Mouse (Mus musculus): ENCODE measurements around the gene Tnrc18. TPM values are rescaled to one million over a fixed set of nuclear protein-coding genes. Genes with fewer than 3 reads are reported as not detected.

Tnrc18 gene
- polyA plus RNA-seq (2015; fragmentation: Nextera tagmentation; extraction: Ambion mirVana), result 17.3 and 18.2 TPM in 2 replicates

DNA sequence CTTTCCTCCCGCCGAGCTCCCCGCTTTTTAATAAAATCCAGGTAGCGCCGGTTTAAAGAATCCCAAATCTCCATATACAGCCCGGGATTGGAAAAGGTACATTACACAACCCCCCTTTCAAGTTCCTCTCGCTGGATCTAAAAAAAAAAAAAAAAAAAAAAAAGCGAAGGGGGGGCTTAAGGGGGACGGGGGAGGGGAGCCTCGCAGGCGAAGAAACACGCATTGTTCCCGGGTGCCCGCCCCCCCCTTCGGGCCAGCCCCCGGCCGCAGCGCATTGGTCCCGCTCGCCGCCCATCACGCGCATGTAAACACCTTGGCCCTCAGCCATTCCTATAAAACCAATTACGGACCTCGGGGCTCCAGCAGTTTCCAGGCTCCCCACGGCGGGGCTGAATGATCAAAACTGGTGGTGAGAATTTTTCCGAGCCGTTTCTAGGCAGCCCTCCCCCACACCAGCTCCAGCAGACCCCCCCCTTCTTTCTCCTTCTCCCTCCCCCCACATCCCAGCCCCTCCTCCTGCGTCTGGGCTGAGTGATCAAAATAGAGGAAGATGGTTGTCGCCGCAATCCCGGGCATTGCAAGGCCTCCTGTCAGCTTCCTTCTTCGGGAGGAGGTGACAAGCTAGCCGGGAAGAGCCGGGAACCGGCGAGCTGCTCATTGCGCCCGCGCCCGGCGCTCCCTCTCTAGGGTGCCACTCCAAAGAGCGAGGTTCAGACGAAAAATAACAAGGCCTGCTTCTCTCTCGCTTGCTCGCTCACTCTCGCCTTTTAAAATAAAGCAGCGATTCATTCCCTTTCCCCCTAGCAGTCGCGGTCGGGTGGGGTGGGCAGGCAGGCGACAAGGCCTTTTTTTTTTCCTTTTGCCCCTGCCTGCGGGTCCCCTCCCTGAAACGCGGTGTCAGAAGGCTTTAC, at the start of gene Tnrc18:
Gene Tnrc18, minus strand, starts transcription at position 139 of the 911 bp plus-strand sequence.
- H3K4me2 ChIP-seq (ENCODE audit: low read depth, low read length), result peak within 1 kb of the TSS; percentile 71
- peak within 1 kb of the TSS; percentile 100 for H3K9ac ChIP-seq (ENCODE audit: low read length)
- peak within 1 kb of the TSS; percentile 100 for H3K27ac ChIP-seq (ENCODE audit: low read length)
- 0% methylated on average over 55 of the region's 56 CpGs for WGBS
- ATAC-seq (ENCODE audit: low read depth), result peak; percentile 74
- H3K4me3 ChIP-seq (ENCODE audit: low read length), result peak within 1 kb of the TSS; percentile 93
- H3K27me3 ChIP-seq (ENCODE audit: control insufficient read depth, insufficient read depth, low read depth, low read length), result no peaks in the 10 kb centered on the region
- H3K9me3 ChIP-seq (ENCODE audit: control insufficient read depth, low read length), result no peaks in the 10 kb centered on the region
- no peaks in the 10 kb centered on the region for H3K36me3 ChIP-seq (ENCODE audit: control insufficient read depth, insufficient read depth, low read length)
- H3K4me1 ChIP-seq (replicated peaks; ENCODE audit: control insufficient read depth, insufficient read depth, low read length), result peaks cover 8% of the 10 kb centered on the region

DNA sequence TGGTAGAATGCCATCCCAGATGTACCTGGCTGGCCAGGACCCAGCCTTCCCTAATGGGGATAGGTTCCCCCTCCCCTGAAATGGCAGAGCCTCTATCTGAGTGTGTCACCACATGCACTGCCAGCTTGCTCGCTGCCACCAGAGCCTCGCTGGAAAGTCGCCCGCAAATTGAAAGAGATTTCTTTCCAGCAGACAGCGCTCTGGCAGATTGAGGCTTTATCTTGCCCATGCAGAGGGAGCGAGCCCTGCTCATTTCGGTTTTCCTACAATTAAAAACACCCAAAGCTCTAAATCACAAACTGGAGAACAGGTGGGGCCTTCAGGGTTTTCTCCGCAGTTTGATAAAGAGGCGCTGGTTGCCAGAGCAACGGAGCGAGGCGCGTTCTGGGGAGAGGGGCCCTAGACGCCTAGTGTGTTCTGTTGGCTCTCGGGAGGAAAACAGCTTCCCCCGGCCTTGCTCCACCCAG, 40.3 kb upstream of the Tnrc18 start:
- 0 out of 2 replicates have a peak, but pooled peaks cover 3% of the 10 kb centered on the region for H3K4me1 ChIP-seq (replicated peaks; ENCODE audit: control insufficient read depth, insufficient read depth, low read length)
- WGBS, result 54% methylated on average over 16 of the region's 16 CpGs
- 0 out of 2 replicates have a peak, but pooled peaks cover 5% of the 10 kb centered on the region for H3K9me3 ChIP-seq (ENCODE audit: control insufficient read depth, low read length)
- H3K36me3 ChIP-seq (ENCODE audit: control insufficient read depth, insufficient read depth, low read length), result no peaks in the 10 kb centered on the region
- no peak overlapping the region for H3K4me3 ChIP-seq (ENCODE audit: low read length)
- ATAC-seq (ENCODE audit: low read depth), result no peak
- no peak overlapping the region for H3K4me2 ChIP-seq (ENCODE audit: low read depth, low read length)
- H3K27ac ChIP-seq (ENCODE audit: low read length), result no peak overlapping the region
- H3K9ac ChIP-seq (ENCODE audit: low read length), result no peak overlapping the region
- no peaks in the 10 kb centered on the region for H3K27me3 ChIP-seq (ENCODE audit: control insufficient read depth, insufficient read depth, low read depth, low read length)

DNA sequence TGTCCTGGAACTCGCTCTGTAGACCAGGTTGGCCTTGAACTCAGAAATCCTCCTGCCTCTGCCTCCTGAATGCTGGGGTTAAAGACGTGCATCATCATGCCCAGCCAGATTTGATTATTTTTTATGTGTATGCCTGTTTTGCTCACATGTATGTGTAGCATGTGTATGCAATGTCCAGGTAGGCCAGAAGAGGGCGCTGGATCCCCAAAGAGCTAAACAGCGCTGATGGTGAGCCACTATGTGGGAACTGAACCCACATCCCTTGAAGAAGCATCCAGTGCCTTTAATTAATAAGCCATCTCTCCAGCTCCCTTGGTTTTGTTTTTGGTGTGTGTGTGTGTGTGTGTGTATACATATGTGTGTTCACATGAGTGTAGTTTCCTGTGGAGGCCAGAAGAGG, 38.9 kb upstream of the Tnrc18 start:
- H3K27ac ChIP-seq (ENCODE audit: low read length), result no peak overlapping the region
- no peak overlapping the region for H3K9ac ChIP-seq (ENCODE audit: low read length)
- no peak overlapping the region for H3K4me2 ChIP-seq (ENCODE audit: low read depth, low read length)
- H3K9me3 ChIP-seq (ENCODE audit: control insufficient read depth, low read length), result 0 out of 2 replicates have a peak, but pooled peaks cover 5% of the 10 kb centered on the region
- no peak for ATAC-seq (ENCODE audit: low read depth)
- H3K4me1 ChIP-seq (replicated peaks; ENCODE audit: control insufficient read depth, insufficient read depth, low read length), result no peaks in the 10 kb centered on the region
- no peak overlapping the region for H3K4me3 ChIP-seq (ENCODE audit: low read length)
- WGBS, result 70% methylated on average over 4 of the region's 4 CpGs
- no peaks in the 10 kb centered on the region for H3K27me3 ChIP-seq (ENCODE audit: control insufficient read depth, insufficient read depth, low read depth, low read length)
- no peaks in the 10 kb centered on the region for H3K36me3 ChIP-seq (ENCODE audit: control insufficient read depth, insufficient read depth, low read length)

DNA sequence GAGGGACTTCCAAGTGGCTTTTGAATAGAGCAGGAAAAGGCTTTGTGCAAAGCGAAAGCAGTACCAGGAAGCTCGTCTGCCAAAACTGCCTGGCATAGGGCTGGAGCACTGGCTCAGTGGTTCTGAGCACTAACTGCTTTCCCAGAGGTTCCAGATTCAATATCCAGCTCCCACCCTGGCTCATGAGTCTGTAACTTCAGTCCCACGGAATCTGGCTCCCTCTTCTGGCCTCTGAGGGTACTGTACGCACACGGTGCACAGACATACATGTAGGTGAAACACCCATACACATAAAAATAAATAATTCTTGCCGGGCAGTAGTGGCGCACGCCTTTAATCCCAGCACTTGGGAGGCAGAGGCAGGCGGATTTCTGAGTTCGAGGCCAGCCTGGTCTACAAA, 37.4 kb upstream of the Tnrc18 start:
- Histone ChIP-seq H3K27me3 (ENCODE audit: control insufficient read depth, insufficient read depth, low read depth, low read length) (no peaks in the 10 kb centered on the region), H3K27ac (ENCODE audit: low read length) (no peak overlapping the region), H3K4me3 (ENCODE audit: low read length) (no peak overlapping the region), H3K9me3 (ENCODE audit: control insufficient read depth, low read length) (0 out of 2 replicates have a peak, but pooled peaks cover 5% of the 10 kb centered on the region), H3K36me3 (ENCODE audit: control insufficient read depth, insufficient read depth, low read length) (no peaks in the 10 kb centered on the region), H3K9ac (ENCODE audit: low read length) (no peak overlapping the region), H3K4me2 (ENCODE audit: low read depth, low read length) (no peak overlapping the region), H3K4me1 (replicated peaks; ENCODE audit: control insufficient read depth, insufficient read depth, low read length) (no peaks in the 10 kb centered on the region)
- ATAC-seq (ENCODE audit: low read depth), result no peak
- WGBS, result 75% methylated on average over 10 of the region's 10 CpGs

DNA sequence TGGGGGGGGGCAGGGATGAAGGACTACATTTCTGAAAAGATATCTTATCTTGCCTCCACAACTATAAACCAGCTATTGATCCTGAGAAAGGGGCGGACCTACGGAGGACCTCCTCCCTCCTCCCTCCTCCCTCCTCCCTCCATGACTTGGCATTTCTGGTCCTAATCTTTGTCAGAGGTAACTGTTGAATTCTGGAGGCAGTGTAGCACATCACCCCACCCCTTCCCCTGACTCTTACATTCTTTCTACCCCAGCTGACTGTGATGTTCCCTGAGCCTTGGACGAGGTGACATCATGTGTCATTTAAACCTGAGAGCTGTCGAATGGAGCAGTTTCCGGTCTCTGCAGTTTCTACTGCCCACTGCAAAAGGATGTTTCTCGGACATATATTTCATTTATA, 36.1 kb upstream of the Tnrc18 start:
- ATAC-seq (ENCODE audit: low read depth), result no peak

DNA sequence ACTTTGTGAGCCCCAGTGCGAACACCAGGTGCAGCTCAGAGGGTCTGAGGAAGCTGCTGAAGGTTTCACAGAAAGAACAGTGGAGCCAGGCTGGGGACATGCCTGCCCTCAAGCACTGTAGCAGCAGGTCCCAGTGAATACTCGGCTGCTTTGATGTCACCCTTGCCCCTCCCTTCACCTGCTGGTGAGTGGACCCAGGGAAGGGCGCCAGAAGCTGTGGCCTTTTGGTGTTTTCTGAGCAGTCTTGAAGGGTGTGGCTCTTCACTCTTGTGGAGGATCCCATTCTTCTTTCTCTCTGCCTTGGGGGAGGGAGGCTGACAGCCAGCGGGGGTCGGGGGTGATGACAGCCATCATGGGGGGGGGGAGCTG, 34.2 kb upstream of the Tnrc18 start:
- Histone ChIP-seq H3K27me3 (ENCODE audit: control insufficient read depth, insufficient read depth, low read depth, low read length) (no peaks in the 10 kb centered on the region), H3K4me3 (ENCODE audit: low read length) (no peak overlapping the region), H3K27ac (ENCODE audit: low read length) (no peak overlapping the region), H3K4me2 (ENCODE audit: low read depth, low read length) (no peak overlapping the region), H3K4me1 (replicated peaks; ENCODE audit: control insufficient read depth, insufficient read depth, low read length) (no peaks in the 10 kb centered on the region), H3K9ac (ENCODE audit: low read length) (no peak overlapping the region), H3K36me3 (ENCODE audit: control insufficient read depth, insufficient read depth, low read length) (no peaks in the 10 kb centered on the region), H3K9me3 (ENCODE audit: control insufficient read depth, low read length) (0 out of 2 replicates have a peak, but pooled peaks cover 5% of the 10 kb centered on the region)
- ATAC-seq (ENCODE audit: low read depth), result no peak
- 43% methylated on average over 3 of the region's 5 CpGs for WGBS

More for the DNA sequence above, 36.1 kb upstream of the Tnrc18 start:
- H3K9ac ChIP-seq (ENCODE audit: low read length), result no peak overlapping the region
- H3K36me3 ChIP-seq (ENCODE audit: control insufficient read depth, insufficient read depth, low read length), result no peaks in the 10 kb centered on the region
- no peaks in the 10 kb centered on the region for H3K4me1 ChIP-seq (replicated peaks; ENCODE audit: control insufficient read depth, insufficient read depth, low read length)
- no peaks in the 10 kb centered on the region for H3K27me3 ChIP-seq (ENCODE audit: control insufficient read depth, insufficient read depth, low read depth, low read length)
- H3K4me3 ChIP-seq (ENCODE audit: low read length), result no peak overlapping the region
- H3K27ac ChIP-seq (ENCODE audit: low read length), result no peak overlapping the region
- WGBS, result 62% methylated on average over 6 of the region's 6 CpGs
- H3K9me3 ChIP-seq (ENCODE audit: control insufficient read depth, low read length), result 0 out of 2 replicates have a peak, but pooled peaks cover 5% of the 10 kb centered on the region
- no peak overlapping the region for H3K4me2 ChIP-seq (ENCODE audit: low read depth, low read length)

DNA sequence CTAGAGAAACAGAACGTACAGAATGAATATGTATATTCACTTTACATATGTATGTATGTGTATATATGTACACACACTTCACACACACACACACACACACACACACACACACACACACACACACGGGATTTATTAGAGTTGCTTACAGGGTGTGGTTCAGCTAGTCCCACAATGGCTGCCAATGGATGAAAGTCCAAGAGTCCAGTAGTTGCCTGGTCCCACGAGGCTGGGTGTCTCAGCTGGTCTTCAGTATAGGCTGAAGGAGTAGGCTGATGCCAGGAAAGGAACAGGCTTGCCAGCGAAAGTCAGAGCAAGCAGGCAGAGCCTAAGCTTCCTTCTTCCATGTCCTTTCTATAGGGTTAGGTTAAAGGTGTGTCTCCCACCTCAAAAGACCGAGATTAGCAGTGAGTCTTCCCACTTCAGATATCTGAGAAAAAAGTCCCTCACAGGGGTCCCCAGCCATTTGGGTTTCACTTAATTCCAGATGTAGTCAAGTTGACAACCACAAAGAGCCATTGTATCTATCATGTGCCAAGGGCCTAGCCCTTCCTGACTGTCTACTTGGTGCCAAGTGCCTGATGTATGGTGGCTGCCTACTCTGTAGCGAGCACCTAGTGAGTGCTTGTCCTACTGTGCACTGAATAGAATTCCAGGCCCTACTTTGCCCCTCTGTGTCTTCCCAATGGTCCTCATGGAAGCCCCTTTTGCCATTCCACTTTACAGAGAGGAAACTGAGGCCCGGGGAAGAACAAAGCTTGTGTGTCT, 33.6 kb upstream of the Tnrc18 start:
- Histone ChIP-seq H3K36me3 (ENCODE audit: control insufficient read depth, insufficient read depth, low read length) (no peaks in the 10 kb centered on the region), H3K27ac (ENCODE audit: low read length) (no peak overlapping the region), H3K4me2 (ENCODE audit: low read depth, low read length) (no peak overlapping the region), H3K27me3 (ENCODE audit: control insufficient read depth, insufficient read depth, low read depth, low read length) (no peaks in the 10 kb centered on the region), H3K4me1 (replicated peaks; ENCODE audit: control insufficient read depth, insufficient read depth, low read length) (no peaks in the 10 kb centered on the region), H3K4me3 (ENCODE audit: low read length) (no peak overlapping the region), H3K9ac (ENCODE audit: low read length) (no peak overlapping the region), H3K9me3 (ENCODE audit: control insufficient read depth, low read length) (0 out of 2 replicates have a peak, but pooled peaks cover 2% of the 10 kb centered on the region)
- ATAC-seq (ENCODE audit: low read depth), result no peak
- 72% methylated on average over 7 of the region's 7 CpGs for WGBS

DNA sequence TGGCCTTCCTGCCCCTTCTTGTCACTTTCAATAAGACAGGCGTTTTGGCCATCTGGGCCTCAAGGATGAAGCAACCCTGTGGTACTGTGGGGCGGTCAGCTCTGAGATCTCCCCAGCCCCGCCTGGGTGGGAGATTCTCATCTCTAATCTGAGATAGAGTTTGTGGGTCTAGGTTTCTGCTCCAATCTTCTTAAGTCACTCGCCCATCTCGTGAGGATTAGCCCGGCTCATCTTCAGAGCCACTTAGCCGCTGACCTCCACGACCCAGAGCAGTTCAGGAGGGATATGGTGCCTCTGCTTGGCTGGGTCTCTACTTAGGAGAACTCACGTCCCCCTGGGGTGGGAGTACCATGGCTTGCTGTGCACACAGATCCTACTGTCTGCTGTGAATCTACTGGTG, 33.0 kb upstream of the Tnrc18 start:
- Histone ChIP-seq H3K27me3 (ENCODE audit: control insufficient read depth, insufficient read depth, low read depth, low read length) (no peaks in the 10 kb centered on the region), H3K9ac (ENCODE audit: low read length) (no peak overlapping the region), H3K4me1 (replicated peaks; ENCODE audit: control insufficient read depth, insufficient read depth, low read length) (no peaks in the 10 kb centered on the region), H3K4me2 (ENCODE audit: low read depth, low read length) (no peak overlapping the region), H3K4me3 (ENCODE audit: low read length) (no peak overlapping the region), H3K36me3 (ENCODE audit: control insufficient read depth, insufficient read depth, low read length) (no peaks in the 10 kb centered on the region), H3K27ac (ENCODE audit: low read length) (no peak overlapping the region), H3K9me3 (ENCODE audit: control insufficient read depth, low read length) (0 out of 2 replicates have a peak, but pooled peaks cover 2% of the 10 kb centered on the region)
- 71% methylated on average over 9 of the region's 9 CpGs for WGBS
- ATAC-seq (ENCODE audit: low read depth), result no peak

DNA sequence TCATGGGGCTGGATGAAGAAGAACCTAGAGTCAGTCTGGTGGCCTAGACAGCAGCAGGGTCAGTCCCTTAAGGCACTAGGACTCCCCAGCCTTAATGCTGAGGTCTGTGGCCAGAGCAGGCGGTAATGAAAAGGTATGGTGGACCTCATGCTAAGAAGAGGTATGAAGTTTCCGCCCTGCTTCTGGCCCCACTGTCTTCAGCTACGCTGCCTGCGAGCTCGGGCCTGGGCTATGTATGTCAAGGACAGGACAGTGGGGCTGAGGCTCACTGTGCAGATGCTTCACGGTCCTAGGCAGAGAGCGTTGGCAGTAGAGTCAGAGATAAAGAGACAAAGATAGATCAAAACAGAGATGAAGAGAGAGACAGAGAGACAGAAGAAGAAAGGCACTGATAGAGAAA, 31.4 kb upstream of the Tnrc18 start:
- 94% methylated on average over 7 of the region's 7 CpGs for WGBS

More for the DNA sequence above, 31.4 kb upstream of the Tnrc18 start:
- Histone ChIP-seq H3K4me2 (ENCODE audit: low read depth, low read length) (no peak overlapping the region), H3K27me3 (ENCODE audit: control insufficient read depth, insufficient read depth, low read depth, low read length) (no peaks in the 10 kb centered on the region), H3K4me3 (ENCODE audit: low read length) (no peak overlapping the region), H3K9me3 (ENCODE audit: control insufficient read depth, low read length) (no peaks in the 10 kb centered on the region), H3K4me1 (replicated peaks; ENCODE audit: control insufficient read depth, insufficient read depth, low read length) (no peaks in the 10 kb centered on the region), H3K27ac (ENCODE audit: low read length) (no peak overlapping the region), H3K36me3 (ENCODE audit: control insufficient read depth, insufficient read depth, low read length) (no peaks in the 10 kb centered on the region), H3K9ac (ENCODE audit: low read length) (no peak overlapping the region)
- no peak for ATAC-seq (ENCODE audit: low read depth)

Measured in lung, embryonic 16.5 days (tissue).